Mouse (Mus musculus) layer of hippocampus, adult 11-12 months (tissue): ENCODE measurements around the gene Clca4b.
"Not testable (repeated sequence)": the region's sequence is repeated elsewhere in the genome, so short reads cannot be mapped to it uniquely, and the experiment has no call there.

Experiments
- DNase-seq: peaks from one replicate; pipeline ENCODE4 v3.0.0; 2022; ENCODE audit warnings: low spot score

Gene Clca4b

DNA sequence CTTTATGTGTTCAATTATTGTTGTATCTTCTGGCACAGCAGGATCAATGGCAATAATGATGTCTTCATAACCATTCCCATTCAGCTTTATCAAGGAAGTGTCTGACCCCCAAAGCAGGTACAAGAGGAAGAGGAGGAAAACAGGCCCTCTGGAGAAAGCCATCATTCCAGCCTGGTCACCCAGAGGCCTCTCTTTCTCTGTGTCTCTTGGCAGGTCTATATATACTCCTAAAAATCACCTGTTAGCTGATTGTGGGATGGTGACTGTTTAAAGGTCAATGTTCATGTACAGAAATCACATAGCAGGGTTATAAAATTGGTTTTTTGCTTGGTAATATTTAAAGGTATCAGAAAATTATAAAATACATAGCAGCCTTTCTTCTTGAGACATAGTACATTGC lies at the start of gene Clca4b:
Gene Clca4b, minus strand, starts transcription at position 195 of the 400 bp plus-strand sequence.
- DNase-seq, result no peak

DNA sequence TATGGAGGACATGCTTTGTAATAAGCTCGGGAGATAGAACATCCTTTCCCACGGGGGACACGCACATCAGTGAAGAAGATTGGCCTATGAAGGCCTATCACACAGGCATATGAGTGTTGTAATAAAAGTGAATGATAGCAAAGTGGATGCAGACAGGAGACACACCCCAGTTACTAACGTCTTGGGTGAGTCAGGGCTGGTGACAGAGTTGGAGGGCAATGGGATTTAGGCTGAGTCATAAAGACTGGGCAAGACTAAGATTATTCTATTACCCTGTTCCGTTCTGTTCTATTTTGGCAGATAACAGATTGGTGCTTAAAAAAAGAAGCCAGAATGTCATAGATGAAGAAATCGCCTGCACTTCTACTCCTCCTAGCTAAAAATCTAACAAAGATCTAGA lies 48.2 kb upstream of the Clca4b start:
- DNase-seq, result no peak

DNA sequence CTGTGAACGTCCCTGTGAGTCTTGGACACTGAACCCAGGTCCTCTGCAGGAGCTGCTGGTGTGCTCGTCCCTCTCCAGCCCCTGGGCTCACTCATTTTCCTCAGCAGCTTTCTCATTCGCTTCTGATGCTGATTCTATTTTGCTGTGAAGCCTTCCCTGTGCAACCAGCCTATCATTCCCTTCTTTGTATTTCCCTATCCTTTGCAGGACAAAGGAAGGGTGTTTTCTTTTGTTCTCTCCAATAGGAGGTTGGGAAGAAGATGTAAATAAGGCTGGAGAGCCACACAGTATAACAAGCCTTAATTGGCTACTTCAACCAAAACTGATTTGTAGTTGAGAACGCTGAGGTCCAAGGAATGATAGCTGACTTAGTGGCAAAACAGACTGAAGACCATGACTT lies 45.3 kb upstream of the Clca4b start:
- DNase-seq, result no peak

DNA sequence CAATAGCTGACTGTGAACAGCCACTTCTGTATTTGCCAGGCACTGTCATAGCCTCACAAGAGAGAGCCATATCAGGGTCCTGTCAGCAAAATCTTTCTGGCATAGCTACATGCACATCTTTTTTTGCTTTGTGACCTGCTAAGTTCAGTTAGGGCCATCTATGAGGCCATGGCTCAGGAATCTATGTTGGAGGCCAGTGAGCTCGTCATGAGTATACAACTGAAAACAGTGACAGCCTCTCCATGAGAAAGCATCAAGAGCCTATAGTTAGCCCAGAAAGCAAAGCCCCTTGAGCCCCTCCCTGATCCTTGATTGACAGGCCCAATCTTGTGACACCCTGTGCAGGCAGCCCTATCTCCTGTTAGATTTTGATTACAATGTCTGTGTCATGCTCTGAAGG lies 43.8 kb upstream of the Clca4b start:
- DNase-seq, result no peak

DNA sequence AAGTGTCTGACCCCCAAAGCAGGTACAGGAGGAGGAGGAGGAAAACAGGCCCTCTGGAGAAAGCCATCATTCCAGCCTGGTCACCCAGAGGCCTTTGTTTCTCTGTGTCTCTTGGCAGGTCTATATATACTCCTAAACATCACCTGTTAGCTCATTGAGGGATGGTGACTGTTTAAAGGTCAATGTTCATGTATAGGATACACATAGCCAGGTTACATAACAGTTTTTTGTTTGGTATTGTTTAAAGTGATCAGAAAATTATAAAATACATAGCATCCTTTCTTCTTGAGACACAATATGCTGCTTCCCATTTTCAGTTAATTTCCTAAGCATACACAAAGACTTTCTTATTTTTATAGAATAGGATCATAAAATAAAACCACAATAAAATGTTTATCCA lies 42.6 kb upstream of the Clca4b start, which contains the start of gene Clca4a:
Gene Clca4a, minus strand, starts transcription at position 101 of the 400 bp plus-strand sequence.
- no peak for DNase-seq

DNA sequence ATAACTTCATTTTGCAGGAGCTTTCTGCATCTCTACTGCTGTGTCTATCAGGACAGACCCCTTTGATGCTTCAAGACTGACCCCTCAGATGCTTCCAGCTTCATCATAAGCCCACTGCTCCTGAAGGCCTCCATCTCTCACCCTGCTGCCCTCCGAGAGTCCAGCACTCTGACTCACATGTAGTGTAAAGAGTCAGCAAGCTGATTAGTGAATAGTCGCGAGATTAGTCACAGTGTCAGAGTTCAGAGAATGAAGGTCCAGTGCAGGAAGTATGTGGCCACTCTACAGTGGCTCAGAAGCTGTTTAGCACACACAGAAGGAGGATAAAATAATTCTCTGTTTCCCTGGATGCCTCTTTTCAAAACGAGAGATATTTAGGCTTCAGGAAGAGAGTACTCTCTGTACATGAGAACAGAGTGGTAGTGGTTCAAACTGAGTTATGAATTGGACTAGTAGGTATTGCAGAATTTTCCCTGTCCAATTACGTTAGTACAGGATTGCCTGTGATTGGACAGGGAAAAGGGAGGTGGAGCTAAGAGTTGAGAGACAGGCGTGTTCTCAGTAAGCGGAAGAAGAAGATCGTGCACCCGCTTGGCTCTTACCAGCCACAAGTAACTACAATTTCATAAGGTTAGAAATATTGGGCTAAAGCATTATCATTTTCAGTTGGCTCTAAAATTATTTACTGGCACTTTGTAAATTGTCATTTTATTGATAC lies 39.4 kb upstream of the Clca4b start:
- DNase-seq, result no peak

DNA sequence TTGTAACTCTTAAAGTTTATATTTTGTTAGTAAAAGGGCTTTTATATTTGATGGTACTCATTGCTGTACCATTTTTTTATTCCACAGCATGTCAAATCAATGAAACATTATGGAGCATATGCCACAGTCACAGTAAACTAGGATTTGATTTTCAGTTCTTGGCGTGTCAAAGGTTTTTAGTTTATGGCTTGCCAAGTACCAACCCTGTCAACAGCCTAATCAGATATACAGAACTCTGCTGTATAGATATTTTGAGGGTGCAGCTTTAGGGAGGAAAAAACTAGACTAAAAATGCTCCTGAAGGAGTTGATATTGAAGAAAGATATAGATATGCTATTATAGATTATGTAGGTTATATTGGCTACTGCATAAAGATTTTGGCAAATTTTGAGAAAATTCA lies 37.4 kb upstream of the Clca4b start:
- no peak for DNase-seq

DNA sequence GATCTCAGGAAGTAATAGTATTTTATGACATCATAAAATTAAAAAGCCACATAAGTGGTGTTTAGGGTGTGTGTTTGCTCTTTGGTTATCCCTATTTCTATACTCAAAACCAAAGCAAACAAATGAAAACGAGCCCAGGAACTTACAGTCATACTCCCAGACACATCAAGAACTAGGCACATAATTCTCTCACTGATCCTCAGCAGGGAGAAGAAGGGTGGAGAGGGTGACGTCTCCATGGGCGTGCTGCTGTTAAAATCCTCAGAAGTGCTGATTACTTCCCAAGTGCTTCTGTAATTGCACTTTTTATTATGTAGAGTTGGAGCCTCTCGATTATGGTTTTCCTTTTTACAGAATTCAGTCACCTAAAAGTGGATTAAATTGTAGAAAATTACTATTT lies 33.7 kb upstream of the Clca4b start:
- no peak for DNase-seq

DNA sequence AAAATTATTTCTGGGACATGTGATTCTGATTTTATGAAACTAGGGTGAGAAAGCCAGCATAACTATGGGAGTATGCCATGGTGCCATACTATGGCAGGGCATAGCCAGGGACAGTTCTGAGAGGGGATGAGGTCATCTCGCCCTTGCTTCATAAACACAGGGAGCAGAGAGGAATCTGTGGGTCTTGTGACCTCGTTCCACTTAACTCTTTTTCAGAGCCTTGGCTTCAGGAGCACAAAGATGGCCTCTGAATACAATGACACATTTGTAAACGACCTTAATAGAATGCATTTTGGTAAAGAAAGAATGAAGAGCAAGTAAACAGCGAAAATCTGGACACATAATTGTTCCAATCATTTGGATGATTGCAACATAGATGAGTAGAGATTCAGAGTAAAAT lies 18.5 kb upstream of the Clca4b start:
- no peak for DNase-seq

DNA sequence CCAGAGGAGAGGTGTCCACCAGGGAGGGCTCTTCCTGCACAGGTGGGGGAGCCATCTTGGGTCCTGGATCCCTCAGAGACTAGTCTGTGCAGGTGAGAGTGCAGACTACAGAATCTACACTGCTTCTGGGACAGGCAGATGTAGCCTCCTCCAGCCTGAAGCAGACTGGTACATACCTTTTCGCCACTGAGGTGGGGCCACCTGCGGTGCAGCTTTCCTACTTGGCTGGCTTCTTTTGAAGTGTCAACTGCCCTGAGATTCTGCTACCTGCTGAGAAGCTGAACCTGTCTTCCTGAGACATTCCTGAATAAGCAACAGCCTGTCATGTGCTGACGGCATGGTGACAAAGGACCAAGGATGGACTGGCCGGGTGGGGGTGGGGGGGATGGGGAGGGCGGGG lies 15.0 kb upstream of the Clca4b start:
- not testable (repeated sequence) for DNase-seq

DNA sequence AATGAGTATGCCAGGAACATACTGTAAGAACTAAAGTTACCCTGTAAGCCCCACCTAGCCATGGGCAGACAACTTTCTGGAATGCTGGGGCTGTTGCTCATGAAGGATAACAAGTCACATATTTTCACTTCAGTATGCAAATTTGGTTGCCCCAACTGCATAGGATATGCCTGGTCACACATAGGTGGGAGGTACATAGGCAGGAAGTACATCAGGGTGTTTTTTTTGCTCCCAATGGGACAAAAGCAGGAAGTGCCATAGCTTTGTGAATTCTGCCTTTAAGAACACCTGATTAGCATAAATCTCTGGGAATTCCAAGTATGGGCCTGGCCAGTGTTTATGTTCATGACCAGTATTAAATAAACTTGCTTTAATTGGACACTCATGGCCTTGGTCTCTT lies 1.3 kb upstream of the Clca4b start:
- not testable (repeated sequence) for DNase-seq

DNA sequence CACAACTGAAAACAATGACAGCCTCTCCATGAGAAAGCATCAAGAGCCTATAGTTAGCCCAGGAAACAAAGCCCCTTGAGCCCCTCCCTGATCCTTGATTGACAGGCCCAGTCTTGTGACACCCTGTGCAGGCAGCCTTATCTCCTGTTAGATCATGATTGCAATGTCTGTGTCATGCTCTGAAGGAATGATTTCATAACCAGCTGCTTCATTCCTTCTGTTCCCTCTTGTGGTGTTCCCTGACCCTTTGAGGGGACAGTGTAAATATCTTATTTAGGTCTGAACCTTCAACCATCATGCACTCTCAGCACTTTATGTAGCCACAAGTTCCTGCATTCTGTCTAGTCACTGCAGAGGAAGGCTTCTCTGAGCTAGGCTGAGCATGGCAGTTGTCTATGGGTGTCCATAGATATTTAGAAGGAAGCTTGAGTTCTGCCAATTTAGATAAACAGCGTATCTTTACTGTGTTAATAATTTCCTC lies 722 bp upstream of the Clca4b start:
- DNase-seq, result no peak

DNA sequence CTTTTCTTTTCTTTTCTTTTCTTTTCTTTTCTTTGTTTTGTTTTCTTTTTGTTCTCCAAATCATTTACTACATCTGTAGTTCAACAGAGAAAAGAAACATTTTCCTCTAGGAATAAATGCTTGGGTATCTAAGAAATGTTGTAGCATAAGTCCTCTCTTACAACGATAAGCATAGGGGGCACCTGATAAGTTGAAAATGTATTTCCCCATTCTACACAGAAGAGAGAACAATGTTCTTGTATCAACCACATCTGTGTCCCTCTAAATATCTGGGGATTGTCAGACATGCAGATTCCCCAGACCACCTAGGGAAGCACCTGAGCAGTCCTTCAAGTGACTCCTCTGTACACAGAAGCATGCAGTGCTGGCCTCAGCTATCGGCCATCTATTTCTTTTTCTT lies 18.3 kb downstream of the Clca4b start:
- no peak for DNase-seq

DNA sequence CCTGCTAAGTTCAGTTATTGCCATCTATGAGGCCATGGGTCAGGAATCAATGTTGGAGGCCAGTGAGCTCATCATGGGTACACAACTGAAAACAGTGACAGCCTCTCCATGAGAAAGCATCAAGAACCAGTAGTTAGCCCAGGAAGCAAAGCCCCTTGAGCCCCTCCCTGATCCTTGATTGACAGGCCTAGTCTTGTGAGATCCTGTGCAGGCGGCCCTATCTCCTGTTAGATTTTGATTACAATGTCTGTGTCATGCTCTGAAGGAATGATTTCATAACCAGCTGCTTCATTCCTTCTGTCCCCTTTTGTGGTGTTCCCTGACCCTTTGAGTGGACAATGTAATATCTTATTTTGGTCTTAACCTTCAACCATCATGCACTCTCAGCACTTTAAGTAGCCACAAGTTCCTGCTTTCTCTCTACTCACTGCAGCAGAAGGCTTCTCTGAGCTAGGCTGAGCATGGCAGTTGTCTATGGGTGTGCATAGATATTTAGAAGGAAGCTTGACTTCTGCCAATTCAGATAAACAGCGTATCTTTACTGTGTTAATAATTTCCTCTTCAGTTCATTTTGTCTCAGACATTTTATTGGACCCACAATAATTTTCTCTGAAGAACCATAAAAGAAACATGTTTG lies 35.2 kb downstream of the Clca4b start:
- DNase-seq, result no peak

DNA sequence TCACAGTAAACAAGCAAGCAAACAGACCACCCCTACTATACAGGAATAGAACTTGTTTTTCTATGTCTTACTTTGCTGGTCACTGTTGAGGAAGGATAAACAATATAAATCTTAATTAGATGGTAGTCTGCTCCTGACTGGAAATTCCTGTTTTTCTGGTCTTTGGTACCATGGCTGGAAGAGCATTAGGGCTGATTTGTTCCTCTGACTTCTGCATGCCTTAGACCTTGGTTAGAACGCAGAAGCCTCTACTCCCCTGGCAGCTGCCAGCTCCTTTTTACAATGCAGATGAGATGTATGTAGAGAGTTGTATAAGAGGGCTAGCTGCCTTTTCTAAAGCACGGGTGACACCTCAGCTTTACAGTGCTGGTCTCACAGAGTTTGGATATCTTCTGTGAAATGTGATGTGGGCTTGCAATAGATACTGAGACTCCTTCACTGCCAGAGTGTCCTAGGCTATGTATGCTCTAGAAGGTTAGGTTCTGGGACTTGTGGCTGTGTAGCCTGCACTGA lies 42.0 kb downstream of the Clca4b start:
- no peak for DNase-seq

DNA sequence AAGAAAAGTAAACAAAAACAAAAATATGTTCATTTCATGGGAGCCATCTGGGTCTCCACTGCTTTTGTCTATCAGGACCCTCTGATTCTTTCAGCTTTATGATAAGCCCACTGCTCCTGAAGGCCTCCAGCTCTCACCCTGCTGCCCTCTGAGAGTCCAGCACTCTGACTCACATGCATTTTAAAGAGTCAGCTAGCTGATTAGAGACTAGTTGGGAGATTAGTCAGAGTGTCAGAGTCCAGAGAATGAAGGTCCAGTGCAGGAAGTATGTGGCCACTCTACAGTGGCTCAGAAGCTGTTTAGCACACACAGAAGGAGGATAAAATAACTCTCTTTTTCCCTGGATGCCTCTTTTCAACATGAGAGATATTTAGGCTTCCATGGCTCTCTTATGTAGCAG lies 45.4 kb downstream of the Clca4b start:
- no peak for DNase-seq

DNA sequence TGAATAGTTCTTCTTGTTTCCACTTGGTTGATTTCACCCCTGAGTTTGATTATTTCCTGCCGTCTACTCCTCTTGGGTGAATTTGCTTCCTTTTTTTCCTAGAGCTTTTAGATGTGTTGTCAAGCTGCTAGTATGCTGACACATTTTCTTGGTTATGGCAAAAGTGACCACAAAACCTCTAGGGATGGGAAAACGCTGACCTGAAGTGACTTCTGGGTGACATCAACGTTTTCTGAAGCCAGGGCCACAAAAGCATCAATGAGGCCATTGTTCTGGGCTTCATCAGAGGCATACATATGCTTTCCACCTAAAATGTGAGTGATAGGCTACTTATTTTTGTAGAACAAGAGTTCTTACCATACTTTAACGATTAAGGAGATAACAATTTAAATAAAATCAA lies 60.3 kb downstream of the Clca4b start:
- DNase-seq, result not testable (repeated sequence)
